Mouse (Mus musculus): ENCODE results near the gene Zfp629. TPM values are rescaled to one million over a fixed set of nuclear protein-coding genes. Genes with fewer than 3 reads are reported as not detected.
A peak's percentile ranks its signal among the peaks of the same experiment; 100 is the strongest.

Zfp629 gene
- polyA plus RNA-seq, 1 experiment: 6.3 TPM

- H3K4me3 ChIP-seq: no peak overlapping the region
- peaks cover 9% of the 10 kb centered on the region for H3K79me2 ChIP-seq (ENCODE audit: control insufficient read depth, insufficient read depth)
- H3K4me2 ChIP-seq (ENCODE audit: low read depth): no peak overlapping the region
- no peaks in the 10 kb centered on the region for H3K27me3 ChIP-seq (ENCODE audit: control insufficient read depth, insufficient read depth, insufficient read length)
- TF ChIP-seq MYOD1 (IDR thresholded peaks at IDR 0.05; ENCODE audit: control insufficient read depth in 1 of 3, insufficient read length in 2 of 3, low read depth in 2 of 3): no peak
- no peak for TF ChIP-seq TCF12 (IDR thresholded peaks at IDR 0.05; ENCODE audit: insufficient read depth, poor library complexity, severe bottlenecking)
- TF ChIP-seq REST (IDR thresholded peaks at IDR 0.05; ENCODE audit: insufficient read depth, insufficient read length): no peak
- no peak for TF ChIP-seq MAX (IDR thresholded peaks at IDR 0.05; ENCODE audit: low read depth)
- no peak for TF ChIP-seq POLR2A (IDR thresholded peaks at IDR 0.05; ENCODE audit: insufficient read length, low read depth)
- no peak for TF ChIP-seq TCF3 (IDR thresholded peaks at IDR 0.05; ENCODE audit: insufficient read length, low read depth)
- TF ChIP-seq SRF (IDR thresholded peaks at IDR 0.05; ENCODE audit: control insufficient read depth, insufficient read length, low read depth): no peak
- no peak for TF ChIP-seq MYOG (IDR thresholded peaks at IDR 0.05; ENCODE audit: control insufficient read depth in 1 of 3, insufficient read depth in 1 of 3, insufficient read length in 2 of 3, low read depth in 2 of 3)
- H3K36me3 ChIP-seq (ENCODE audit: control insufficient read depth, insufficient read depth): peaks cover 10% of the 10 kb centered on the region
- H3ac ChIP-seq (ENCODE audit: control insufficient read depth, insufficient read length): no peak overlapping the region
Measured at GRCm38 (mm10) chr7:127611011-127611410, 4.6 kb downstream of the Zfp629 start.

- peaks cover 17% of the 10 kb centered on the region for H3K36me3 ChIP-seq (ENCODE audit: control insufficient read depth, insufficient read depth)
- H3ac ChIP-seq (ENCODE audit: control insufficient read depth, insufficient read length): no peak overlapping the region
- TF ChIP-seq TCF3 (IDR thresholded peaks at IDR 0.05; ENCODE audit: insufficient read length, low read depth): no peak
- no peak for TF ChIP-seq USF1 (IDR thresholded peaks at IDR 0.05; ENCODE audit: low read depth)
- TF ChIP-seq REST (IDR thresholded peaks at IDR 0.05; ENCODE audit: insufficient read depth, insufficient read length): no peak
- no peak for TF ChIP-seq MYOG (IDR thresholded peaks at IDR 0.05; ENCODE audit: control insufficient read depth in 1 of 3, insufficient read depth in 1 of 3, insufficient read length in 2 of 3, low read depth in 2 of 3)
- no peak for TF ChIP-seq TCF12 (IDR thresholded peaks at IDR 0.05; ENCODE audit: insufficient read depth, poor library complexity, severe bottlenecking)
- no peak for TF ChIP-seq POLR2A (IDR thresholded peaks at IDR 0.05; ENCODE audit: insufficient read length, low read depth)
- no peak for TF ChIP-seq MAX (IDR thresholded peaks at IDR 0.05; ENCODE audit: low read depth)
Measured at GRCm38 (mm10) chr7:127607150-127607549, 8.4 kb downstream of the Zfp629 start.

GRCm38 (mm10) chr7:127604256-127604655 lies 11.3 kb downstream of the Zfp629 start:
- H3K79me2 ChIP-seq (ENCODE audit: control insufficient read depth, insufficient read depth): no peaks in the 10 kb centered on the region
- TF ChIP-seq SRF (IDR thresholded peaks at IDR 0.05; ENCODE audit: control insufficient read depth, insufficient read length, low read depth) (no peak), POLR2AphosphoS2 (IDR thresholded peaks at IDR 0.05; ENCODE audit: insufficient read length, low read depth) (peak; percentile 77), MAX (IDR thresholded peaks at IDR 0.05; ENCODE audit: low read depth) (no peak)
- H3K4me3 ChIP-seq: no peak overlapping the region
- H3ac ChIP-seq (ENCODE audit: control insufficient read depth, insufficient read length): no peak overlapping the region
- H3K27me3 ChIP-seq (ENCODE audit: control insufficient read depth, insufficient read depth, insufficient read length): no peaks in the 10 kb centered on the region
- peaks cover 15% of the 10 kb centered on the region for H3K36me3 ChIP-seq (ENCODE audit: control insufficient read depth, insufficient read depth)
- H3K4me2 ChIP-seq (ENCODE audit: low read depth): no peak overlapping the region

More at GRCm38 (mm10) chr7:127607150-127607549, 8.4 kb downstream of the Zfp629 start:
- H3K4me2 ChIP-seq (ENCODE audit: low read depth): no peak overlapping the region
- H3K4me3 ChIP-seq: no peak overlapping the region
- no peaks in the 10 kb centered on the region for H3K27me3 ChIP-seq (ENCODE audit: control insufficient read depth, insufficient read depth, insufficient read length)
- no peaks in the 10 kb centered on the region for H3K79me2 ChIP-seq (ENCODE audit: control insufficient read depth, insufficient read depth)

- Histone ChIP-seq H3K4me2 (ENCODE audit: low read depth) (no peak overlapping the region), H3K36me3 (ENCODE audit: control insufficient read depth, insufficient read depth) (peaks cover 19% of the 10 kb centered on the region), H3K4me3 (no peak overlapping the region), H3K27me3 (ENCODE audit: control insufficient read depth, insufficient read depth, insufficient read length) (no peaks in the 10 kb centered on the region), H3ac (ENCODE audit: control insufficient read depth, insufficient read length) (no peak overlapping the region), H3K79me2 (ENCODE audit: control insufficient read depth, insufficient read depth) (no peaks in the 10 kb centered on the region)
- TF ChIP-seq CEBPB (IDR thresholded peaks at IDR 0.05; ENCODE audit: insufficient read depth, poor library complexity, severe bottlenecking) (no peak), TCF12 (IDR thresholded peaks at IDR 0.05; ENCODE audit: insufficient read depth, poor library complexity, severe bottlenecking) (no peak)
Measured at GRCm38 (mm10) chr7:127602903-127603302, 12.7 kb downstream of the Zfp629 start.

DNA sequence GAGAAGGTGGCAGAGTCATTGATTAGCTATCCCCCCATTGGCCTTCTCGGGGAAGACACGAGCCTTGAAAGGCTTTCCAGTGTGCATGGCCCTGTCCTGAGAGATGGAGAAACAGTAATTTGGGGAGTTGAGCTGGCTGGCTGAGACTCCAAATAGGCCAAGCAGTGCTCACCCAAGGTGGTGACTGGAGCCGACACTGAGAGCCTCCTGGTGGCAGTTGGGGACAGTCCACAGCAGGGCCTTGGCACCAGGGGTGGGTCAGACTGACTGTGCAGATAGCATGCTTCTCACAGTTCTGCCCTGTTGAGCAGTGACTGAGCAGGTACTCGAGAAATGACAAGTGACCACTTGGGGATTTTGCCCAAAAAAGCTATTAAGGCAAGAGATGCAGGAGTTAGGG lies 13.9 kb downstream of the Zfp629 start:
- H3K4me3 ChIP-seq: no peak overlapping the region
- no peaks in the 10 kb centered on the region for H3K27me3 ChIP-seq (ENCODE audit: control insufficient read depth, insufficient read depth, insufficient read length)
- H3K36me3 ChIP-seq (ENCODE audit: control insufficient read depth, insufficient read depth): peaks cover 19% of the 10 kb centered on the region
- no peaks in the 10 kb centered on the region for H3K79me2 ChIP-seq (ENCODE audit: control insufficient read depth, insufficient read depth)
- H3K4me2 ChIP-seq (ENCODE audit: low read depth): no peak overlapping the region
- no peak overlapping the region for H3ac ChIP-seq (ENCODE audit: control insufficient read depth, insufficient read length)
- TF ChIP-seq POLR2AphosphoS2 (IDR thresholded peaks at IDR 0.05; ENCODE audit: insufficient read length, low read depth) (no peak), REST (IDR thresholded peaks at IDR 0.05; ENCODE audit: insufficient read depth, insufficient read length) (no peak), TCF3 (IDR thresholded peaks at IDR 0.05; ENCODE audit: insufficient read length, low read depth) (no peak), MYOD1 (IDR thresholded peaks at IDR 0.05; ENCODE audit: control insufficient read depth in 1 of 3, insufficient read length in 2 of 3, low read depth in 2 of 3) (no peak)

- Histone ChIP-seq H3K36me3 (ENCODE audit: control insufficient read depth, insufficient read depth) (peaks cover 25% of the 10 kb centered on the region), H3K79me2 (ENCODE audit: control insufficient read depth, insufficient read depth) (no peaks in the 10 kb centered on the region), H3ac (ENCODE audit: control insufficient read depth, insufficient read length) (no peak overlapping the region), H3K27me3 (ENCODE audit: control insufficient read depth, insufficient read depth, insufficient read length) (no peaks in the 10 kb centered on the region), H3K4me2 (ENCODE audit: low read depth) (no peak overlapping the region), H3K4me3 (no peak overlapping the region)
- TF ChIP-seq REST (IDR thresholded peaks at IDR 0.05; ENCODE audit: insufficient read depth, insufficient read length): no peak
- TF ChIP-seq MYOD1 (IDR thresholded peaks at IDR 0.05; ENCODE audit: control insufficient read depth in 1 of 3, insufficient read length in 2 of 3, low read depth in 2 of 3): no peak
- no peak for TF ChIP-seq CEBPB (IDR thresholded peaks at IDR 0.05; ENCODE audit: insufficient read depth, poor library complexity, severe bottlenecking)
- no peak for TF ChIP-seq MYOG (IDR thresholded peaks at IDR 0.05; ENCODE audit: control insufficient read depth in 1 of 3, insufficient read depth in 1 of 3, insufficient read length in 2 of 3, low read depth in 2 of 3)
- no peak for TF ChIP-seq TCF3 (IDR thresholded peaks at IDR 0.05; ENCODE audit: insufficient read length, low read depth)
- no peak for TF ChIP-seq E2F4 (IDR thresholded peaks at IDR 0.05; ENCODE audit: insufficient read depth)
- no peak for TF ChIP-seq MAX (IDR thresholded peaks at IDR 0.05; ENCODE audit: low read depth)
- no peak for TF ChIP-seq USF1 (IDR thresholded peaks at IDR 0.05; ENCODE audit: low read depth)
- no peak for TF ChIP-seq POLR2A (IDR thresholded peaks at IDR 0.05; ENCODE audit: insufficient read length, low read depth)
- no peak for TF ChIP-seq POLR2AphosphoS2 (IDR thresholded peaks at IDR 0.05; ENCODE audit: insufficient read length, low read depth)
- no peak for TF ChIP-seq TCF12 (IDR thresholded peaks at IDR 0.05; ENCODE audit: insufficient read depth, poor library complexity, severe bottlenecking)
- TF ChIP-seq SRF (IDR thresholded peaks at IDR 0.05; ENCODE audit: control insufficient read depth, insufficient read length, low read depth): no peak
Measured at GRCm38 (mm10) chr7:127600612-127601011, 15.0 kb downstream of the Zfp629 start.

Data from myocyte (in vitro differentiated cells).